Mouse (Mus musculus) neural tube, embryonic 14.5 days (tissue): ENCODE measurements at regions not wholly inside any gene's neighbourhood (a gene's known extent, or its start where the extent isn't known, plus 50 kb on each side); places are given as distances from the start of the nearest gene placed in this dataset.
A peak's percentile ranks its signal among the peaks of the same experiment; 100 is the strongest.

Source experiments
- ATAC-seq: fragments of 200-750 bp; cut with Nextera tagmentation; 2 replicates; pipeline ENCODE4 v1.8.0; 2017; ENCODE audit warnings: low read depth, mild to moderate bottlenecking, moderate TSS enrichment, moderate library complexity
- H3K27ac ChIP-seq: fragments of 300-500 bp; sonication (generic); 2 replicates; pipeline ENCODE4 v1.5.1; 2014; ENCODE audit warnings: low read depth, mild to moderate bottlenecking, control low read depth, low read length, moderate library complexity, mixed read lengths
- H3K27me3 ChIP-seq: fragments of 300-500 bp; sonication (generic); 2 replicates; pipeline ENCODE4 v1.6.1; 2014; ENCODE audit warnings: low read length; ENCODE audit not compliant: control insufficient read depth, insufficient read depth
- H3K36me3 ChIP-seq: fragments of 300-500 bp; sonication (generic); 2 replicates; pipeline ENCODE4 v1.6.1; 2014; ENCODE audit warnings: low read length, mixed read lengths; ENCODE audit not compliant: control insufficient read depth, insufficient read depth
- H3K4me1 ChIP-seq: fragments of 300-500 bp; sonication (generic); 2 replicates; pipeline ENCODE4 v1.6.1; 2014; ENCODE audit warnings: low read length; ENCODE audit not compliant: control insufficient read depth, insufficient read depth
- H3K4me2 ChIP-seq: fragments of 300-500 bp; sonication (generic); 2 replicates; pipeline ENCODE4 v1.6.1; 2014; ENCODE audit warnings: mild to moderate bottlenecking, low read depth, low read length, control low read depth
- H3K4me3 ChIP-seq: fragments of 300-500 bp; sonication (generic); 2 replicates; pipeline ENCODE4 v1.5.1; 2014; ENCODE audit warnings: low read depth, low read length, control low read depth, mixed read lengths
- H3K9ac ChIP-seq: fragments of 300-500 bp; sonication (generic); replicated peaks from 2 replicates; pipeline ENCODE4 v1.6.1; 2014; ENCODE audit warnings: low read depth, mild to moderate bottlenecking, control low read depth, low read length, mixed read lengths
- H3K9me3 ChIP-seq: fragments of 300-500 bp; sonication (generic); 2 replicates; pipeline ENCODE4 v1.6.1; 2016; ENCODE audit warnings: low read length; ENCODE audit not compliant: control insufficient read depth
- WGBS: fragments of 180-500 bp; shearing (Covaris S2); extraction: QIAGEN DNeasy Blood & Tissue Kit; methylation state at CpG from one replicate; pipeline ENCODE4 v1.1.7; 2014; 5-methylcytosine and 5-hydroxymethylcytosine counted together

DNA sequence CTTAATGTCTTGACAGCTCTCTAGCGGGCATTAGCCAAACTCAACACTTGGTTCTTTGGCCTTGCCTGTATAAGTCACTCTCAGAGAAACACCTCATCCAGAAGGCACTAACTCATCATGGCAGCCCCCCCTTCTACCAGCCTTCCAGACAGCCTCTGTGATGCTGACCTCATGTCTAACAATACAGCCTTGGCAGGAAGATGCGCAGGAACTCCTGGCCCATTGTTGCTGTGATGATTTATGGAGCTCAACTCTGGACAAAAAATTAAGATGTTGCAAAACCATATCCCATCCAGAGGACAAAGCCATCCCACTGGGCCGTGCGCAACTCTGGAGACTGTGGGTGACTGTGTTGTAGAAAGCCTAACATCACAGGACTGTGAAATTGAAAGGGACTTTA is 70.9 kb upstream of the Zfp703 start:
- H3K4me1 ChIP-seq: no peaks in the 10 kb centered on the region
- no peak overlapping the region for H3K9ac ChIP-seq
- H3K9me3 ChIP-seq: no peaks in the 10 kb centered on the region
- ATAC-seq: no peak
- H3K4me2 ChIP-seq: no peak overlapping the region
- no peaks in the 10 kb centered on the region for H3K36me3 ChIP-seq
- 86% methylated on average over 4 of the region's 4 CpGs for WGBS
- no peaks in the 10 kb centered on the region for H3K27me3 ChIP-seq
- H3K4me3 ChIP-seq: no peak overlapping the region
- no peak overlapping the region for H3K27ac ChIP-seq

DNA sequence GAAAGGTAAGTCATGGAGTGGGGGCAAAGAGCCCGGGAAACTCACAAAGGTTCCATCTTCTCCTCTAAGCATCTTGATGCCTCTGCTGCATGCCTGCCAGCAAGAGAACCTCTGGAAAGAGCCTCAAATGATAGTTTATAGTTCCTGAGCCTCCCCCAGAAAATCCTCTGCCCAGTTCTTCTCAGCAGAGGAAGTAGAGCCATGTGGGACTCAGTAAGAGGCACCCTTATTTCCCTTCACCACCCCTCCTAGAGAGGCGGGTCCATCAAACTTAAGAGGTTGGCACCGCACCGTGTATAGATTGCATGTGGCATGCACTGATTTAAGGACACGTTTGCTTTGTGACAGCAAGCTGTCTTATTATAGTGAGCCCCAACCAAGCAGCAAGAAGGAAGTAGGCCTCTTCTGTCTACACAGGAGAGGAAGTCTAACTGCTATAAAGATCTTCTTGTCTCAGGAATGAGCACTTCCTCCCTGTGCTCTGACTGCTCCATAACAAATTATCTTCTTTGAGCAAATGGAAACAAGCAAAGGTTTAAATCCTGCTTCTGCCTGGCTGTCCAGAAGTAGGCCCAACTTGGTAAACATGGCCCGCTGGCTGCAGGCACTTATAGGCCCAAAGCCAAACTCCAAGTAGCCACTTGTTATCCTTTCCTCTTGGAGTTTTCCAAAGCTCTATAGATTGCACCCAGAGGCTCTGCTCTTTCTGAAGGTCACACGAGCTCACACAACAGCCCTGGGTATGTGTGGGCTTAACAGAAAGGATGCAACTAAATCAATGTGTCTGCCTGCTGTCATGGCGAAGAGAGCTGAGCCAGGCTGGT is 69.6 kb upstream of the Zfp703 start:
- no peak for ATAC-seq
- 71% methylated on average over 8 of the region's 8 CpGs for WGBS
- no peak overlapping the region for H3K4me2 ChIP-seq
- H3K27ac ChIP-seq: no peak overlapping the region
- no peaks in the 10 kb centered on the region for H3K27me3 ChIP-seq
- H3K4me3 ChIP-seq: no peak overlapping the region
- H3K9ac ChIP-seq: no peak overlapping the region
- H3K4me1 ChIP-seq: no peaks in the 10 kb centered on the region
- H3K9me3 ChIP-seq: no peaks in the 10 kb centered on the region
- no peaks in the 10 kb centered on the region for H3K36me3 ChIP-seq

DNA sequence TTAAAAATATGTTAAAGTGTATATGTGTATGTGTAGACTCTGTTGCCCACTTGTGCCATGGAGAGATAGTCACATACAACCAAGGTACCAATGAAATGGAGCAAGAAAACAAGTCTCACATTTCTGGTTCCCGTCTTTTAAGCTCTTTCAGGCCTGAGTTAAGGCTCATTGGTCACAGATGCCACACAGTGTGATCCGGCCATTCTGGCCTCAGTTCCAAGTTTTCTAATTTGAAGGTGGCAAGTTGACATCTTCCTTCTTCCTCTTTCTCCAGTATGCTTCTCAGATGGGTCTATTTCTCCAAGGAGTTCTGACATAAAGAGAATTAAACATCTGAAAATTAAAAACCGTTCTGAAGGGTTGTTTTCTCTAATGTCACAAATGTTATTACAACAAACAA is 66.9 kb upstream of the Zfp703 start:
- no peak overlapping the region for H3K4me3 ChIP-seq
- WGBS: 84% methylated on average over 3 of the region's 3 CpGs
- H3K27ac ChIP-seq: no peak overlapping the region
- no peaks in the 10 kb centered on the region for H3K9me3 ChIP-seq
- H3K9ac ChIP-seq: no peak overlapping the region
- no peak for ATAC-seq
- no peaks in the 10 kb centered on the region for H3K36me3 ChIP-seq
- no peaks in the 10 kb centered on the region for H3K27me3 ChIP-seq
- H3K4me2 ChIP-seq: no peak overlapping the region
- no peaks in the 10 kb centered on the region for H3K4me1 ChIP-seq

DNA sequence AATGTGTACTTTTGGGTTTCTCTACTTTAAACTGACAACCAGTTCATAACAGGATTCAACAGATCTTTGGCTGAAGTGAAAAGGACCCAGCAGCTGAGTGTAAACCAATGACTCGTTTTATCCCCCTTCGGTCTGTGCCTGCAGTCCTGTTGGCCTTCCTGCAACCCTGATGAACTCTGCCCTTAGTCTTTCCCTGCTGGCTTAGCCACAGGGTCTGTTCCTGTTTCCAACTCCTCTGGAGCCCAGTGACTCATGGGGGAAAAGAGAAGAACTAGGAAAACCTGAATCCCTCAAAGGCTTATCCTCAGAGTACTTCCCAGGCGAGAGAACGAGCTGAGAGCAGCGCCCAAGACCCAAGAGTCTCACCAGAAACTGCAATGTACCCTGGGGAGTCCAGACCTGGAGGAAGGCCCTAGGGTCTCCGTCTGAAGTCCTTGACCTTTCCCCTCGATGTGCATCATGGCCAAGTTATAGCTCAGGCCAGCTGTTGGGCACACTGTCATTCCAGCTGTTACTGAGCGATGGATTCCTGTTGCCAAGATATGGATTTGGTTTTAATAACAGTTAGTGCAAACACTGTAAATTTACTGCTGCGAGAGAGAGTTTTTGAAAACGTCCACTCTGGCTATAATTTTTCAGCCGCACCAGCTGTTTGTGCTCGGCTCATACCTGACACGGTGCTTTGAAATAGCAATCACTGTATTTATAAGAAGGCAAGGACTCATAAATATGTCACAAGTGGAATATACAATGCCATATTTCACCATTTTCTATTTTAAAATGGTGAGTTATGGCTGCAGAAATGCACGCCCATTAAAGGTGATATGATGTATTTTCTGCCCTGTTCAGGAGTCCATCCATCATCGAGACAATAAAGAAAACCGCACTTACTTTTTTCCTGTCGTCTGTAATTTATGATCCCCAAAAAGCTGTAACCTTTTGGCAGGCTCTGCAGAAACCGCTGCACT is 63.3 kb upstream of the Zfp703 start:
- H3K36me3 ChIP-seq: no peaks in the 10 kb centered on the region
- no peaks in the 10 kb centered on the region for H3K9me3 ChIP-seq
- H3K9ac ChIP-seq: no peak overlapping the region
- H3K27me3 ChIP-seq: no peaks in the 10 kb centered on the region
- H3K4me2 ChIP-seq: no peak overlapping the region
- 61% methylated on average over 18 of the region's 18 CpGs for WGBS
- ATAC-seq: peak; percentile 54
- H3K4me1 ChIP-seq: no peaks in the 10 kb centered on the region
- no peak overlapping the region for H3K4me3 ChIP-seq
- H3K27ac ChIP-seq: no peak overlapping the region

DNA sequence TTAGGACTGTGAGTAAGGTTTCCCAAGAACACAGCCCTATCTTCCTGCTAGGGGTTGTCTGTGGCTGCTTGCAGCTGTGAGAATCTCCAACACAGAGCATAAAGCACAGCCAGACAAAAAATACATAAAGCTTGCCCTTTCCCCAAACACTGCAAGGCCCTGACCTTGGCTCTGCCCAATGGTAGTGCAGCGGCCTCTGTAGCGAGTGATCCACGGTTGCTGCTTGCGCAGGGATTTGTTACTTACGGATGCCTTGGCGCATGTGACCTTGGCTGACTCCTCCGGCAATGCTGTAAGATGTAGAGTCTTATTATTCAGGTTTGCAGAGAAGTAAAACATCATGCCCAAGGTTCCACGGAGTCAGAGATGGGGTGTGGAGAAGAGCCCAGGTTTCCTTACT is 61.4 kb upstream of the Zfp703 start:
- H3K36me3 ChIP-seq: no peaks in the 10 kb centered on the region
- H3K27ac ChIP-seq: no peak overlapping the region
- H3K4me1 ChIP-seq: no peaks in the 10 kb centered on the region
- H3K9me3 ChIP-seq: no peaks in the 10 kb centered on the region
- H3K4me3 ChIP-seq: no peak overlapping the region
- H3K27me3 ChIP-seq: no peaks in the 10 kb centered on the region
- no peak overlapping the region for H3K4me2 ChIP-seq
- 82% methylated on average over 8 of the region's 8 CpGs for WGBS
- no peak overlapping the region for H3K9ac ChIP-seq
- ATAC-seq: no peak

DNA sequence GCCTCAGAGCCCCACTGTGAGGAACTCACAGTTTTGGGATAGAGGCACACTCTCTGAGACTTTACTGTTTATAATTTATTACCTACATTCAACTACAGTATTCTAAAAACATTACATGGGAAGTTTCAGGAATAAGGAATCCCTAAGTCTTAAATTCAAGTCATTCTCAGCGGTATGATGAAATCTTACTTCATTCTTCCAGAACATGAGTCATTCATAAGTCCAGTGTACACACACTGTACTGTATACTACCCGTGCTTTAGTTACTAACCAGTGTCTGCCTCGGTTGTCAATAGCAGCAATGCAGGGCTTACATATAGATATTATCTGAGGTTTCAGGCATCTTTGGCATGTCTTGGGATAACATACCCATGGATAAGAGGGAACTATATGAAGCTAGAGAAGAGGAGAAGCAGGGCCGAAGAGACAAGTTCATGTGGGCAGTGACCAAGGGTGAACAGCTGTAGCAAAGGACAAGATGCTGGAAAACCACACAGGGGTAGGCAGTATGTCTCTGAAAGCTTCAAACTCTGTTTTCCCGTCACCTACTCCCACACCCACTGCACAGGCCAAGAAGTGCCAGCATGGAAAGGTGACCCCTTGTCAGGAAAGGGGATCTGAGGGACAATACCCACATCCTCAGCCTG is 55.5 kb upstream of the Zfp703 start:
- H3K27ac ChIP-seq: no peak overlapping the region
- WGBS: 92% methylated on average over 5 of the region's 5 CpGs
- H3K9ac ChIP-seq: no peak overlapping the region
- H3K36me3 ChIP-seq: no peaks in the 10 kb centered on the region
- no peak overlapping the region for H3K4me3 ChIP-seq
- no peak overlapping the region for H3K4me2 ChIP-seq
- ATAC-seq: no peak
- no peaks in the 10 kb centered on the region for H3K4me1 ChIP-seq
- no peaks in the 10 kb centered on the region for H3K27me3 ChIP-seq
- H3K9me3 ChIP-seq: no peaks in the 10 kb centered on the region

DNA sequence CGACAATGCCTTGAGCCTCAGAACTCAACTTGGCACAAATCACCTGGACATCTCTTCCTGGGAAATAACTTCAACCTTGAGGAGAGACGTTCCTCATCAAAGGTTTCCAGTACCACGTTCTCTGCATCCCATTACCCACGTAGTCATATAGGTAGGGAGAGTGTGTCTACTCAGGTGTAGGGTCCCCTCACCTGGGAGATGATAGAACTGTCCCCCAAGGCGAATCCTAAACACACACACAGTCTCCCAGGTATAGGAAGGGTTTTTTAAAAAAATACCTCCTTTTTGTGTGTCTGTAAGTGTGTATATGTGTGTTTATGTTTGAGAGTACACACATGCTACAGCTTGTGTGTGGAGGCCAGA is 55.0 kb upstream of the Zfp703 start:
- 87% methylated on average over 5 of the region's 5 CpGs for WGBS
- H3K4me1 ChIP-seq: no peaks in the 10 kb centered on the region
- no peak overlapping the region for H3K9ac ChIP-seq
- ATAC-seq: no peak
- H3K4me2 ChIP-seq: no peak overlapping the region
- no peak overlapping the region for H3K4me3 ChIP-seq
- no peaks in the 10 kb centered on the region for H3K36me3 ChIP-seq
- no peaks in the 10 kb centered on the region for H3K9me3 ChIP-seq
- no peaks in the 10 kb centered on the region for H3K27me3 ChIP-seq
- no peak overlapping the region for H3K27ac ChIP-seq

DNA sequence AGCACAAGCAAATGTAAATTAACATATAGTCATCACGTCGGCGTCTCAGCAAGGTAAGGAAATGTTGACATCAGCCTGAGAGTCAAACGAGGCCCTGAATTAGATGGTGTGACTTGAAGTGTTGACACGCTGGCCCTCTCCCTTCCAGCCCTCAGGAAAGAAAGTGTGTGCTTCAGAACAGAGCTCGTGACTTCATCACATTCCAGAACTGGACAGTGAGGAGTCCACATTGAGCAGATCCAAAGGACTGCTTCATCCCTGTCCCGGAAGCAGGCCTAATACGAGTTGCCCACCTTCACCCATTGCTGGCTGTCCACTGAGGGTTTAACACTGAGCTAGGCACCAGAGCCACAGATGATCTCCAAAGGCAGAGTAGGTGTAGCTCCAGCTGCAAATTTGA is 54.0 kb upstream of the Zfp703 start:
- Histone ChIP-seq H3K9ac (no peak overlapping the region), H3K4me2 (no peak overlapping the region), H3K4me1 (no peaks in the 10 kb centered on the region), H3K4me3 (no peak overlapping the region), H3K27me3 (no peaks in the 10 kb centered on the region), H3K36me3 (no peaks in the 10 kb centered on the region), H3K27ac (no peak overlapping the region), H3K9me3 (no peaks in the 10 kb centered on the region)
- WGBS: 88% methylated on average over 8 of the region's 8 CpGs
- no peak for ATAC-seq
